Mouse (Mus musculus) layer of hippocampus, adult 11-12 months (tissue): ENCODE measurements at regions not wholly inside any gene's neighbourhood (a gene's known extent, or its start where the extent isn't known, plus 50 kb on each side); places are given as distances from the start of the nearest gene placed in this dataset.
A peak's percentile ranks its signal among the peaks of the same experiment; 100 is the strongest.

Experiments
- DNase-seq: peaks from one replicate; pipeline ENCODE4 v3.0.0; 2022; ENCODE audit warnings: low spot score

GRCm38 (mm10) chr3:38255674-38256073, 229.0 kb downstream of the Ankrd50 start:
- DNase-seq, result peak; percentile 49

DNA sequence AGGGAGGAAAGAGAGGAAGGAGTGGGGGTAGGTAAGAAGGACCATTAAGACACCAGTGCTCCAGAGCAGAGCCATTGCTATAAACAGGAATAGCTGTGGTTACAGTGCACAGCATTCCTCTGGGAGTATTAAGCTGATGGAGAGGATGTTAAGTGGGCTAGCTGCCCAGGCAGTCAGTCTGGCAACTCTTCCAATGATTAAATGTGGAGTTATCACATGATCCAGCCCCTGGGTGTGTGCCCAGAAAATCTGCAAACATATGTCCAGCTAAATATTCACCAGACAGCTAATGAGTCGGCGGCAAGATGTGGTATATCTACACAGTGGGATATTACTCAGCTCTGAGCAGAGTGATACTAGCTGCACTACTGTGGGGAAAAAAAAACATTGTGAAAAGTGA, 229.7 kb downstream of the Ankrd50 start:
- DNase-seq, result peak; percentile 50

DNA sequence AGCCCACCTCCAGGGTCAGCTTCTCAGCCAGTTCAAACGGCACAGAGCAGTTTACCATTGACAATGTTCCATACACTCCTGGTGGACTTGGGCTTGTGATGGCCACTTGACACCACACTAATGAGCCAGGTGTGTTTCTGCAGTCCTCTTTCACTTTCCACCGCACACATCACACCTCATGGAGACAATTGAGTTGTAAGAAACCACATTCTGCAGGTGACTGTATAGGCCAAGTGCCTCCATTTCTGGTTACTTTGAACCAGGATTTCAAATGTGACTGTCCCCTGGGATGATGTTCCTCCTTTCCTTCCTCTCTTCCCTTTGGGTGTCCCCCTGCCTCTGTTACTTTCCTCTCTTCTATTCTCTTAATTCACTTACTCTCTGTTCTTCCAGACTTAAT, 233.1 kb downstream of the Ankrd50 start:
- DNase-seq, result no peak

GRCm38 (mm10) chr3:38250552-38250951, 234.1 kb downstream of the Ankrd50 start:
- no peak for DNase-seq

GRCm38 (mm10) chr3:38248941-38249340, 235.7 kb downstream of the Ankrd50 start:
- DNase-seq, result no peak

DNA sequence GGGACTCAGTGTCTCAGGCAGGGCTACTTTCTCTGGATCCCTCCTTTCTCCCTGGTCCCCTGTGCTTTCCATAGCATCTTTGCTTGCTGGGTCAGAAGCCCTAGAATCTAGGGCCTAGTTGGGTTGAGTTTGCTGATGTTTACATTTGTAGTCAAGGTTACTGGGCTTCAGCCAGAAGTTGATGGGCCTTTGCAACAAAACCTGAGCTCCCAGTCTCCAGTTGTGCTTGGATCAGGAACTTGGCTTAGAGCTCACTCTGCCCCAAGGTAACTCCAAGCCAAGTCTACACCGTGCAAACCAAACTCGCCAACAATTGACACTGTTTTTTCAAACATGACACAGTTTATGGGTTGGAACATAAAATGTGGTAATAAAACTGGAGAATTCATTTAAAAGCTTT, 238.2 kb downstream of the Ankrd50 start:
- no peak for DNase-seq

GRCm38 (mm10) chr3:38243209-38243608, 241.4 kb downstream of the Ankrd50 start:
- no peak for DNase-seq

DNA sequence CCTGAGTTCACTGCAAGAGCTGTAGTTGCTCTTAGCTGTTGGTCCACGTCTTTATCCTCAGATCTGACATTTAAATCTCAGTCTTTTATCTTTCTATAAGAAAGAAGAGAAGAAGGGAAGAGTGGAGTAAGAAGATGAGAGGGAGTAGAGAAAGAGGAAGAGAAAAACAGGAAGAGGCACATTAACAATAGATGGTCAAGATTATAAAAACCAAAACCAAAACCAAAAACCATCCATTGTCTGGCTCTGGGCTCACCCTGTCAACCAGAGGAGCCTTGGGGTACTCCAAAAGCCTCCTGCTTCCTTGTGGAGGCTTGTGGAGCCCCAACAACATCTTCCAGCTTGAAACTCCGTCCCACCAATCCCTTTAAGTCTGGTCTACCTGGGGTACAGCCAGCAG, 247.0 kb downstream of the Ankrd50 start:
- no peak for DNase-seq

DNA sequence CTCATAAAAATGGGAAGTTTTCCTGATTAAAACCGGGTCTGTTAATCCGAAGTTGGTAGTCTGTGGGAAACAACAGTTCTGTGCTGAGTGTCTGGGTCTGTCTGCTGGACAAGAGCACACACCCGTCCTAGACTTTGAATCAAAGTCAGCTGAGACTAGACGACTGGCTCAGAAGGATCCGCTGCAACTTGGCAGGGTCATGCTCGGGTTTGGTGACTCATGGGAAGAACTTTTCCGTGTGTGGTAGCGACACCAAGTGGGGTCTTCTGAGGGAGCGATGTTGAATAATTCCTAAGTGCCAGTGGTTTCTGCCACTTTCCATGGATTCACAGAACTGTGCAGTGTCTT, 248.9 kb downstream of the Ankrd50 start:
- no peak for DNase-seq

DNA sequence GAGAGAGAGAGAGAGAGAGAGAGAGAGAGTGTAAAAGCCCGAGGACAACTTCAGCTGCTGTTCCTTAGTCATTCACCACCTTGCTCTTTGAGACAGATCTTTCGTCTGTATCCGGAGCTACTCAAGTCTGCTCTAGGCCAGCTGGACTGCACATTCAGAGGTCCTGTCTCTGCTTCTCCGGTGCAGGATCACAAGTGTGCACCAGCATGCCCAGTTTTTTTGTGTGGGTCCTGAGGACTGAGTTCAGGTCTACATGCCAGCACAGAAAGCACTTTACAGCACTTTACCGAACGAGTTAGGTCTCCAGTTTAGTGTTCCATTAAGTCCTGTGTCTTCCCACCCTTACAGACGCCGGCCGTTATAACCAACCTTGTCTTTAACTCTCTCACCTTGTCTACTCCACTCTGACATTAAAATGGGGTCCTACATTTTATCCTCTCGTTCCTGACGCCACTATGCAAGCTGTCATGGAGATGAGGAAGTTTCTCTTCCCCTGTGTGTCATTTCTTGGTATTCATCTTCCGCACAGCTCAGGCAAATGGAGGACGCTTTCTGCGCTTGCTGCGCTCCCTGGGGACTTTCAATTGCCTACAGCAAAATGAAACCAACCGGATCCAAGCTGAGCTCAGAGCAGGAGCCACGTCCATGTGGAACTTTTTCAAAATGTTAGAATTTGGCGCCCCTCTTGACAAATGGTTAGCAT, 249.5 kb downstream of the Ankrd50 start:
- no peak for DNase-seq

DNA sequence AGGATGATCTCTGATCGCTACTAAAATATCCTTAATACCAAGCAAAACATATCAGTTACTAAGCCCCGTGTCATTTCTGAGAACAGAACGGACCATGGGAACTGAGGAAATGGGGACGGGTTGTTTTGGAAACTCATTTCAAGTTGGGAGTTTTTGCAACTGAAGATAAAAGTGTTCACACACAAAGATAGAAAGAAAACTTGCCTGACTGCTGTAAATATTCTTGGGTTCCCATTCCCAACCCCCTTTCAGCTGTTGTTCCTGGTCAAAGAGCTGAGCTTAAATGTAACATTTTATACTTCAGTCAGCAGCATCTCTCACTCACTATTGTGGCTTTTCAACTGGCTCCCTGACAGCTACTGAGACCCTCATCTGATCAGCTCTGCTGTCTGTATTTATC, 250.1 kb downstream of the Ankrd50 start:
- DNase-seq, result no peak

GRCm38 (mm10) chr3:38234006-38234405, 250.6 kb downstream of the Ankrd50 start:
- DNase-seq, result no peak

- no peak for DNase-seq
These were observed 251.6 kb downstream of the Ankrd50 start for GRCm38 (mm10) chr3:38233091-38233490.

DNA sequence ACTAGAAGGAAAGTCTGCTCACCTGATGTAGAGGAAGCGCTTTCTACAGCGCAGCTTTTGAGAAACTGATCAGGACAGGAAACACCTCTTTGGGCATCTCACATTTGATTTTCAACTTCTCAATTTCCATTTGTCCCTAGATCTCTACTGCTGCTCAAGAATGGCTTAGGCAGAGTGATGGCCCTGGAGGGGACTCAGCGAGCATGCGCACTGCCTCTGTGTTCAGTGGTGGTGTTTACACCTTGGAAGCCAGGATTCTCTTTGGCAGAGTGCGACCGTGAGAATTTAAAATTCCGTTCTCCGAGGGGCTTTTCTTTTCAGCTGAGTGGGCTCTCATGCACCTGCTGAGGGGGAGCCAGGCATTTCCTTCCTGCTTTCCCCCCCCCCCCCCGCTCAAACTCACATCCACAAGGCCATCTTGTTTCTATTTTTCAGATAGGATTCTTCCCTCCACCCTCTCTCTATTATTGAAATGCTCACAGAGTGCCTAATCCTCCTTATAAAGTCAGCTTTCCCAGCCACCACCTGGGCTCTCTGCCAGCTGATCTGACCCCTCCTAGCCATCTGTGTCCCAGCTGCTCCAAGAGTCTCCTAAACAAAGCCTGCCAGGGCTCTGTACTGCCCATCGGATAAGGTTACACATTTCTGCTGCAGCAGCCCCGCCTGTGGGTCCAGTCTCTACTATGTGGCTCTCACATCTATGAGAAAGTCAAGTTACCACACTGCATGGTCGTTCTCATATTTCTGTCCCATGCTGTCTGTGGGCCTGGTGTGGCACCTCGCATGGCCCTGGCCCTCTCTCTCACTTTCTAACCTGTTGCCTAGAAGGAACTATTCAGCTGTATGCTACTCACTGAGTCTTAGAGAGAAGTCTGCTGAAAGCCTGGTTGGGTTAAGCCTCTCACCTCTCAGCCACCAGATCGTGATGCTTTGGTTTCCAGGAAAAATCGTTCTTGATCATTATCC, 252.2 kb downstream of the Ankrd50 start:
- no peak for DNase-seq

DNA sequence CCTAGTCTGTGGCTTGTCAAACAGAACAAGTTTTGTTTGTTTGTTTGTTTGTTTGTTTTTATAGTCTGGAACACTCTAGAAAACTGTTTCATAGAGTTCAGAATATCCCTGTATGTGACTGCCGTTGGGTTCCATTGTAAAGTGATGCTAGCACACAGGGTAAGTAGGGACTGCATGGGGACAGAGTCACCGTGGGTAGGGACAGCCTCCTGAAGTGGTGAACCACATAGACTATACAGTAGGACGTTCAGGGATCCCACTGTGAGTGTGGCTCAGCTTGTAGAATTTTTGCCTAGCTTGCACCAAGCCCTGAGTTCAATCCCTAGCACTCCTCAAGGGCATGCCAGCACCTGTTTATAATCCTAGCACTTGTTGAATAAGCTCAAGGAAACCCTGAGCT, 253.1 kb downstream of the Ankrd50 start:
- no peak for DNase-seq

GRCm38 (mm10) chr3:38230796-38231195, 253.8 kb downstream of the Ankrd50 start:
- no peak for DNase-seq

DNA sequence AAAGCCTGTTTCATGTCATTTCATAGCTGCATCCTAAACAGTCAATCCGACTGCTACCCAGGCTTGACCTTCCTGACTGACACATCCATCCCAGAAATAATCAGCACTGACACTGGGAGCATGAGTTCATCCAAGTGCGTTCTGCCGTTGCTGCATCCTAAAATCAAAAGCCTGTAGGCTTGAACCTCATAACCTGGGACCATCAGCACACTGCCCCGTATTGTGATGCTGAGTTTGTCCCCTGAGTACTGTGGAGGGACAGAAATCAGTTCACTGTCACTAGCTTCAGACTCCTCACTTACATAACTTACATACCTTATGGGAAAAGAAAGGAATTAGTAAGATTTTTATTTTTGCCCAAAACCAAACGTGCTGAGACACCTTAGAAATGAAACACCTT, 255.0 kb downstream of the Ankrd50 start:
- no peak for DNase-seq

GRCm38 (mm10) chr3:38229051-38229450, 255.6 kb downstream of the Ankrd50 start:
- no peak for DNase-seq

- DNase-seq, result peak; percentile 78
These were observed 257.0 kb downstream of the Ankrd50 start for GRCm38 (mm10) chr3:38227596-38227995.

DNA sequence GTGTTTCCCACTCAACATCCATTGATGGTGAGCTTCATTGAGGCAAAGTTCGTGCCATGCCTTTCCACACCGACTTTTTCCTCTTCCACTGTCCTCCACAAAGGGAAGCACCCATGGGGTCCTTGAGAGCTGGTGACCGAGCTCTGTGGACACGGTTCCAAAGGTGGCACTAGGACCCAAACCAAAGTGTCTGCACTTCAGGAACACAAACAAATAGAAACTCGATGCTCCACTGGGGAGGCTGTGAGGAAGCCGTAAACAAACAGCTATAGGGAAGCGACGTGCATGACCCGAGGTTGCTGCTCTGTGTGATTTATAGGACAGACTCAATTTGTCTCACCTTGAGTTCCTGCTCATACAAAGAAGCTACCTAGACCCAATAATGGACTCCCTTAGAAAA, 257.5 kb downstream of the Ankrd50 start:
- DNase-seq, result no peak

GRCm38 (mm10) chr3:38226147-38226546, 258.5 kb downstream of the Ankrd50 start:
- DNase-seq, result no peak

DNA sequence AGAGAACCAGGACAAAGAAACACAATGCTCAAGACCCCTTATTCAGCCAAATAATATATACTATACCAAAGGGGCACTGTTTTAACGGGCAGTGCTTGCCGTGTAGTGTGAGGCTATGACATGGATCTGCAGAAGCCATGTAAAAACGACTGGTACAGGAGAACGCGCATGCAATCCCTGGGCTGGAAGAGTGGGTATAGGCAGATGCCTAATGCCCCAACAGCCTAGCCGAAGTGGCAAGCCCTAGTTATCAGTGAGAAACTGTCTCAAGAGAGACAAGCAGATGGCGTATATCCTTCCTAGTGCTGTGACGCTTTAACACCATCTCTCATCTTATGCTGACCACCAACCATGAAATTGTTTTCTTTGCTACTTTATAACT, 262.8 kb downstream of the Ankrd50 start:
- DNase-seq, result no peak
